ENCODE assay signal across 8 mouse cellular contexts in genomic region chr8:83997511-83998141, GRCm38 (mm10). TPM values are rescaled to one million over a fixed set of nuclear protein-coding genes. Genes with fewer than 3 reads are reported as not detected.
A peak's percentile ranks its signal among the peaks of the same experiment; 100 is the strongest.
DNase-seq lines count a peak whose midpoint lies in the region; ATAC-seq and TF ChIP-seq lines count a peak whose summit lies in the region.

Gene Samd1, plus strand, starts transcription at chr8:83997672.

- no peaks in the 10 kb centered on the region; the same call in 1 of the 2 replicates for H3K36me3 ChIP-seq in hindbrain, embryonic 16.5 days (ENCODE audit: control insufficient read depth, insufficient read depth, low read length)
- peaks cover 8% of the 10 kb centered on the region for H3K36me3 ChIP-seq in limb, embryonic 11.5 days (ENCODE audit: control insufficient read depth, insufficient read depth, low read length)
- peaks cover 34% of the 10 kb centered on the region for H3K36me3 ChIP-seq in midbrain, embryonic 13.5 days
- H3K36me3 ChIP-seq in stomach, embryonic 16.5 days (ENCODE audit: control insufficient read depth, insufficient read depth, low read length) = peaks cover 7% of the 10 kb centered on the region; the same call in 1 of the 2 replicates

- peak; percentile 22 for ATAC-seq in hindbrain, embryonic 16.5 days
- no peak for ATAC-seq in limb, embryonic 11.5 days (ENCODE audit: insufficient number of reproducible peaks, low FRiP score, low TSS enrichment, low read depth)
- ATAC-seq in midbrain, embryonic 13.5 days = peak; percentile 13; the same call in 1 of the 2 replicates
- ATAC-seq in stomach, embryonic 16.5 days (ENCODE audit: insufficient read depth, low FRiP score) = no peak

- peak within 1 kb of the TSS; percentile 93 for H3K4me3 ChIP-seq in gastrocnemius, adult 2 months
- H3K4me3 ChIP-seq in hindbrain, embryonic 16.5 days (ENCODE audit: low read length) = peak within 1 kb of the TSS; percentile 82
- H3K4me3 ChIP-seq in limb, embryonic 11.5 days (ENCODE audit: low read depth, low read length) = peak within 1 kb of the TSS; percentile 76
- H3K4me3 ChIP-seq in midbrain, embryonic 13.5 days (replicated peaks) = peak within 1 kb of the TSS; percentile 79
- peak within 1 kb of the TSS; percentile 83 for H3K4me3 ChIP-seq in stomach, embryonic 16.5 days (replicated peaks; ENCODE audit: low read length)

- H3K9ac ChIP-seq in hindbrain, embryonic 16.5 days (ENCODE audit: low read depth, low read length) = peak within 1 kb of the TSS; percentile 87
- peak within 1 kb of the TSS; percentile 91 for H3K9ac ChIP-seq in limb, embryonic 11.5 days (ENCODE audit: low read length)
- peak within 1 kb of the TSS; percentile 88 for H3K9ac ChIP-seq in midbrain, embryonic 13.5 days (replicated peaks)
- peak within 1 kb of the TSS; percentile 89 for H3K9ac ChIP-seq in stomach, embryonic 16.5 days (ENCODE audit: low read length)

- under 1% methylated on average over 45 of the region's 112 CpGs for WGBS in hindbrain, embryonic 16.5 days
- under 1% methylated on average over 66 of the region's 112 CpGs for WGBS in limb, embryonic 11.5 days
- under 1% methylated on average over 45 of the region's 112 CpGs for WGBS in midbrain, embryonic 13.5 days
- WGBS in stomach, embryonic 16.5 days = under 1% methylated on average over 68 of the region's 112 CpGs

- intact Hi-C loops in gastrocnemius, adult 2 months (cut with DNase I) = no loop called here

- DNase-seq in left cerebral cortex, adult 18-20 months (ENCODE audit: low spot score in 2 of 2) = peak; percentile 61 to 66
- no peak for DNase-seq in left cerebral cortex, adult 11 months (ENCODE audit: low spot score)
- peak; percentile 57 for DNase-seq in cerebellum, adult 9-10 months
- peak; percentile 75 for DNase-seq in gastrocnemius, adult 2 months
- peak; percentile 65 for DNase-seq in limb, embryonic 11.5 days (ENCODE audit: low spot score)

- H3K27ac ChIP-seq in gastrocnemius, adult 2 months = peak within 1 kb of the TSS; percentile 98
- peak within 1 kb of the TSS; percentile 93 for H3K27ac ChIP-seq in hindbrain, embryonic 16.5 days (ENCODE audit: low read depth, low read length)
- H3K27ac ChIP-seq in limb, embryonic 11.5 days (replicated peaks; ENCODE audit: low read depth, low read length) = peak within 1 kb of the TSS; percentile 97
- peak within 1 kb of the TSS; percentile 98 for H3K27ac ChIP-seq in midbrain, embryonic 13.5 days
- peak within 1 kb of the TSS; percentile 98 for H3K27ac ChIP-seq in stomach, embryonic 16.5 days (ENCODE audit: low read length)

- H3K4me1 ChIP-seq in hindbrain, embryonic 16.5 days (ENCODE audit: control insufficient read depth, insufficient read depth, low read depth, low read length) = peaks cover 15% of the 10 kb centered on the region
- peaks cover 19% of the 10 kb centered on the region for H3K4me1 ChIP-seq in limb, embryonic 11.5 days (ENCODE audit: control insufficient read depth, insufficient read depth, low read length)
- peaks cover 35% of the 10 kb centered on the region for H3K4me1 ChIP-seq in midbrain, embryonic 13.5 days (replicated peaks)
- H3K4me1 ChIP-seq in stomach, embryonic 16.5 days (ENCODE audit: control insufficient read depth, insufficient read depth, low read length) = peaks cover 20% of the 10 kb centered on the region

- TF ChIP-seq CTCF in gastrocnemius, adult 2 months (IDR thresholded peaks at IDR 0.05) = no peak

- H3K4me2 ChIP-seq in hindbrain, embryonic 16.5 days (ENCODE audit: low read length) = peak within 1 kb of the TSS; percentile 87
- peak within 1 kb of the TSS; percentile 90 for H3K4me2 ChIP-seq in limb, embryonic 11.5 days (ENCODE audit: low read depth, severe bottlenecking)
- H3K4me2 ChIP-seq in midbrain, embryonic 13.5 days (replicated peaks) = peak within 1 kb of the TSS; percentile 84
- H3K4me2 ChIP-seq in stomach, embryonic 16.5 days (ENCODE audit: low read depth, low read length) = peak within 1 kb of the TSS; percentile 86

- H3K27me3 ChIP-seq in hindbrain, embryonic 16.5 days (replicated peaks; ENCODE audit: control insufficient read depth, insufficient read depth, low read length) = no peaks in the 10 kb centered on the region; the same call in 1 of the 2 replicates
- H3K27me3 ChIP-seq in limb, embryonic 11.5 days (ENCODE audit: control insufficient read depth, insufficient read depth, low read length) = 0 out of 2 replicates have a peak, but pooled peaks cover 6% of the 10 kb centered on the region
- H3K27me3 ChIP-seq in midbrain, embryonic 13.5 days = peaks cover 37% of the 10 kb centered on the region
- no peaks in the 10 kb centered on the region for H3K27me3 ChIP-seq in stomach, embryonic 16.5 days (ENCODE audit: control insufficient read depth, insufficient read depth, low read length)

- no peaks in the 10 kb centered on the region for H3K9me3 ChIP-seq in hindbrain, embryonic 16.5 days (ENCODE audit: control insufficient read depth, low read length)
- no peaks in the 10 kb centered on the region for H3K9me3 ChIP-seq in limb, embryonic 11.5 days (ENCODE audit: control insufficient read depth, low read length)
- H3K9me3 ChIP-seq in midbrain, embryonic 13.5 days = no peaks in the 10 kb centered on the region
- H3K9me3 ChIP-seq in stomach, embryonic 16.5 days (replicated peaks; ENCODE audit: control insufficient read depth, low read length) = no peaks in the 10 kb centered on the region

RNA-seq across cellular contexts. Expression of gene Samd1, which starts in this region (rescaled TPM):
- total RNA-seq in left cerebral cortex, adult 18-20 months (2021) = 10 to 100 TPM; 45.1 to 45.4 TPM
- total RNA-seq in gastrocnemius, adult 2 months (2021) = 10 to 100 TPM; 15.1 to 19.8 TPM
- 5.9 and 6.2 TPM in 2 replicates for polyA plus RNA-seq in hindbrain, embryonic 16.5 days (2015; fragmentation: Nextera tagmentation; extraction: Ambion mirVana)
- polyA plus RNA-seq in limb, embryonic 11.5 days (2014; fragmentation: Nextera tagmentation; extraction: Ambion mirVana) = 18.9 and 19.0 TPM in 2 replicates
- 7.7 and 8.7 TPM in 2 replicates for polyA plus RNA-seq in midbrain, embryonic 13.5 days (2015; fragmentation: Nextera tagmentation; extraction: Ambion mirVana)
- 6.6 and 7.4 TPM in 2 replicates for polyA plus RNA-seq in stomach, embryonic 16.5 days (2015; fragmentation: Nextera tagmentation; extraction: Ambion mirVana)

Comparison
In these comparisons a context has a peak if more than half of its experiments do, and no peak if none do; other contexts are left out.
1. ATAC-seq: peak in hindbrain, embryonic 16.5 days (single experiment) and midbrain, embryonic 13.5 days (single experiment); none in limb, embryonic 11.5 days (single experiment) and stomach, embryonic 16.5 days (single experiment).
2. Peak in every context shown above with its lines, with median percentiles within 50 percentile points of each other: H3K27ac ChIP-seq, H3K4me3 ChIP-seq, H3K4me2 ChIP-seq and H3K9ac ChIP-seq.